Mouse (Mus musculus) midbrain, embryonic 15.5 days (tissue): Measurements from ENCODE around the gene Cdca5. TPM values are rescaled to one million over a fixed set of nuclear protein-coding genes. Genes with fewer than 3 reads are reported as not detected.

Experiments used
- ATAC-seq: fragments of 200-750 bp; cut with Nextera tagmentation; replicated peaks from 2 replicates; pipeline ENCODE4 v1.8.0; 2017; ENCODE audit warnings: moderate TSS enrichment
- H3K27ac ChIP-seq: fragments of 300-500 bp; sonication (generic); 2 replicates; pipeline ENCODE4 v1.5.1; 2015; ENCODE audit warnings: mild to moderate bottlenecking, inconsistent platforms
- H3K27me3 ChIP-seq: fragments of 300-500 bp; sonication (generic); replicated peaks from 2 replicates; pipeline ENCODE4 v1.6.1; 2015; ENCODE audit warnings: inconsistent platforms
- H3K36me3 ChIP-seq: fragments of 300-500 bp; sonication (generic); replicated peaks from 2 replicates; pipeline ENCODE4 v1.6.1; 2015; ENCODE audit warnings: inconsistent platforms
- H3K4me1 ChIP-seq: fragments of 300-500 bp; sonication (generic); 2 replicates; pipeline ENCODE4 v1.6.1; 2015; ENCODE audit warnings: inconsistent platforms
- H3K4me2 ChIP-seq: fragments of 300-500 bp; sonication (generic); 2 replicates; pipeline ENCODE4 v1.6.1; 2015; ENCODE audit warnings: inconsistent platforms, mild to moderate bottlenecking, moderate library complexity
- H3K4me3 ChIP-seq: fragments of 300-500 bp; sonication (generic); 2 replicates; pipeline ENCODE4 v1.5.1; 2015; ENCODE audit warnings: mild to moderate bottlenecking, inconsistent platforms
- H3K9ac ChIP-seq: fragments of 300-500 bp; sonication (generic); 2 replicates; pipeline ENCODE4 v1.6.1; 2015; ENCODE audit warnings: mild to moderate bottlenecking, inconsistent platforms
- H3K9me3 ChIP-seq: fragments of 300-500 bp; sonication (generic); 2 replicates; pipeline ENCODE4 v1.6.1; 2016; ENCODE audit warnings: inconsistent platforms
- WGBS: fragments of 180-500 bp; shearing (Covaris S2); methylation state at CpG from one replicate; pipeline ENCODE4 v1.1.7; 2015; ENCODE audit warnings: mixed read lengths; 5-methylcytosine and 5-hydroxymethylcytosine counted together
- microRNA-seq: library from miRNA; unstranded; fragments of <30 nt; microRNA quantifications from one replicate; pipeline ENCODE4, GENCODE M21; 2016
- polyA plus RNA-seq: library from polyadenylated mRNA; unstranded; fragments of >200 nt; fragmentation: Nextera tagmentation; extraction: Ambion mirVana; gene quantifications from 2 replicates; pipeline ENCODE4 v1.2.1, GENCODE M21; 2015

Cdca5 gene
- polyA plus RNA-seq, 1 experiment from 2014 or later, result 5.1 TPM

DNA sequence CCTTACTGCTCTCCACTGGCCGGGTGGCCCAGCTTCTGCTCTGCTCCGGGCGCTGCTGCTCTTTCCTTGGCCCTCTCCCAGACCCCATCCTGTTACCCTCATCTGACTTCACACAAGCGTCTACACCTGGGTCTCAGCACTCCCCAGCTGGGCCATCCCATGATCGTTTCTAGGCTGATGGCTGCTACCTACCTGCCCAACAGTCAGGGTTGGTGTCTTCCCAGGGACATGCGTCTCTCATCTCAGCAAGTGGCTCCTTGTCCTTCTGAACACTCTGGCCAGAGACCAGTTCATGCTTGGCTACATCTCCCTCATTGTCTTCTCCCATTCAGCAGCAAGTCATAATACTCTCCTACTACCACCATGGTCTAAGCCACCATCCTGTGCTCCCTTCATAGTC lies 54.9 kb downstream of the Cdca5 start:
- H3K27ac ChIP-seq, result peak overlapping the region; percentile 99
- H3K4me3 ChIP-seq, result peak overlapping the region; percentile 68
- no peaks in the 10 kb centered on the region for H3K9me3 ChIP-seq
- WGBS, result 96% methylated on average over 6 of the region's 6 CpGs
- H3K9ac ChIP-seq, result peak overlapping the region; percentile 85
- peaks cover 12% of the 10 kb centered on the region; the same call in 1 of the 2 replicates for H3K36me3 ChIP-seq
- no peak for ATAC-seq
- no peaks in the 10 kb centered on the region for H3K27me3 ChIP-seq
- peak overlapping the region; percentile 80 for H3K4me2 ChIP-seq
- peaks cover 14% of the 10 kb centered on the region for H3K4me1 ChIP-seq

DNA sequence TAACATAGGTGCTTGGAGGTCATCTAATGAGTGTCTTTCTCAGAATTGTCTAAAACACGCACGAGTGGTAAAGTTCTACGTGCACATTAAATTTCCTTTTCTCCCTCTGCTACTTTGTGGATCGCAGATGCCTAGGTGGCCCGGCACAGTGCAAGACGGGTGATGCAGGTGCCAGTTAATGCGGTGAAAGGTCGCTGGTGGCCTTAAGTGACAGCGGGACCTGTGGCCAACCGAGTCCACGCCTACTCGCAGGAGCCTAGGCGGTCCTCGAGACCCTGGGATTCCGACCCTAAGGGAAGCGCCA lies 55.5 kb downstream of the Cdca5 start:
- no peak for ATAC-seq
- peaks cover 12% of the 10 kb centered on the region; the same call in 1 of the 2 replicates for H3K36me3 ChIP-seq
- peak overlapping the region; percentile 68 for H3K4me3 ChIP-seq
- H3K27ac ChIP-seq, result peak overlapping the region; percentile 99
- 7% methylated on average over 16 of the region's 16 CpGs for WGBS
- H3K27me3 ChIP-seq, result no peaks in the 10 kb centered on the region
- no peaks in the 10 kb centered on the region for H3K9me3 ChIP-seq
- H3K4me2 ChIP-seq, result peak overlapping the region; percentile 80
- peak overlapping the region; percentile 85 for H3K9ac ChIP-seq
- H3K4me1 ChIP-seq, result peaks cover 14% of the 10 kb centered on the region

DNA sequence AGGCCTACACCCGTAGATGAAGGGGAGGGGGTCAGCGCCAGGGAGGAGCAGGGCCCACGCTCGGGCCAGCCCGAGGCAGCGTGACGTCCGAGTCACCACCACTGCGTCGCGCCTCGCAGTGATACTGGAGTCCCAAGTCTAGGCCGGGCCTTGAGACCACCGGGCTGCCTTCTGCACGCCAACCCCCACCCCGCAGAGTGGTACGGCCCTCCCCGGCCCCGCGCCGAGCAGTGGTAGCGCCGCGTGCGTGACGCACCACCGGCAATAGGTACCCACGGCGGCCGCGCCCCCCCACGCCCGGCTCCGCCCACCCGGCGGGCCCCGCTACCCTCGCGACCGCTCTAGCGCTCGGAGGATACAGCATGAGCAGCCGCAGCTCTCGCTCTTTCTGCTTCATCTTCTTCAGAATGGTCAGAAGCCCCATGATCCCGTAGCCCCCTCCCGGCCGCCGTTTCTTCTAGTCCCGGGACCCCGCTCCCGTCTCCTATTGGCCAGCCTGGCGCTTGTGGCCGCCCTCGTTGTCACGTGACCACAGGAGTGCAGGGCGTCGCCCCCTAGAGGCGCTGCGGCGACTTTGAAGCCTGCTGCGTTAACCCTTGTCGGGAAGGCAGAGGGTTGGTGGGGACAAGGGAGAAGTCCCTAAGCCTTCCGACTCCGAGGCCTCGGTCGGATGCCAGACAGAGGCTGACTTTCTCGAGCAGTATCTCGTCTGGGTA lies 56.1 kb downstream of the Cdca5 start, which contains the start of gene Batf2:
TSS of gene Batf2 (plus strand) at position 306 of the 716 bp plus-strand sequence.
- no peaks in the 10 kb centered on the region for H3K9me3 ChIP-seq
- peaks cover 7% of the 10 kb centered on the region; the same call in 1 of the 2 replicates for H3K36me3 ChIP-seq
- H3K4me3 ChIP-seq, result peak within 1 kb of the TSS; percentile 68
- H3K4me2 ChIP-seq, result peak within 1 kb of the TSS; percentile 80
- under 1% methylated on average over 68 of the region's 68 CpGs for WGBS
- H3K9ac ChIP-seq, result peak within 1 kb of the TSS; percentile 85
- peaks cover 14% of the 10 kb centered on the region for H3K4me1 ChIP-seq
- H3K27me3 ChIP-seq, result no peaks in the 10 kb centered on the region
- peak within 1 kb of the TSS; percentile 99 for H3K27ac ChIP-seq
- ATAC-seq, result peak; percentile 93

DNA sequence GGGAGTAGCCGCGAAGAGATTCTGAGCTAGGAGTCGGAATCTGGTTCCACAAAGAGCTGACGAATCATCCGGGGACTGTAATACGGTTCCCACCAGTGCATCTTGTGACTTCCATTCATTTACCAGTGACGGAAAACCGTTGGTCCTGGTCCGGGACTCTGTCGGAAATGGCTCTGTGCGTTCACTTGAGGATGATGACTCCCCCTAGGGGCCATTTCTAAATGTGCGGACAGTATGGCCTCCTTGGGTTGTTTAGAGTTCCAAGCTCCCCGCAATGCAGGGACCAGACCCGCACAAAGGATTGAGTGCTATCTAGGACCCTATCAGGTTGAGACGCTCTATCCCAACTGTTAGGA lies 56.6 kb downstream of the Cdca5 start, which contains the start of gene Arl2:
TSS of gene Arl2 (minus strand) at position 155 of the 356 bp plus-strand sequence.
- H3K9ac ChIP-seq, result peak within 1 kb of the TSS; percentile 85
- H3K36me3 ChIP-seq, result peaks cover 4% of the 10 kb centered on the region; the same call in 1 of the 2 replicates
- peaks cover 14% of the 10 kb centered on the region for H3K4me1 ChIP-seq
- peak within 1 kb of the TSS; percentile 99 for H3K27ac ChIP-seq
- peak; percentile 82 for ATAC-seq
- H3K4me3 ChIP-seq, result peak within 1 kb of the TSS; percentile 68
- no peaks in the 10 kb centered on the region for H3K27me3 ChIP-seq
- under 1% methylated on average over 15 of the region's 15 CpGs for WGBS
- H3K9me3 ChIP-seq, result no peaks in the 10 kb centered on the region
- H3K4me2 ChIP-seq, result peak within 1 kb of the TSS; percentile 80

Small RNAs within 50 kb of the gene (microRNA-seq; reads per million reads assigned to microRNA genes)
- 3.3 reads per million, percentile 16 among the genes with 10 or more reads in this experiment for gene Mir6988

Other genes starting within 250 kb of the Cdca5 start
- 16.1 and 19.2 TPM in 2 replicates for gene Frmd8, start 209.7 kb upstream of the Cdca5 start, polyA plus RNA-seq
- 2.0 and 2.9 TPM in 2 replicates for gene Slc25a45, start 207.2 kb upstream of the Cdca5 start, polyA plus RNA-seq
- 13.8 and 16.4 TPM in 2 replicates for gene Tigd3, start 190.8 kb upstream of the Cdca5 start, polyA plus RNA-seq
- gene Dpf2, start 172.0 kb upstream of the Cdca5 start, polyA plus RNA-seq, result 122 and 130 TPM in 2 replicates
- 16.3 and 16.7 TPM in 2 replicates for gene Cdc42ep2, start 160.2 kb upstream of the Cdca5 start, polyA plus RNA-seq
- 25.3 and 25.4 TPM in 2 replicates for gene Pola2, start 120.8 kb upstream of the Cdca5 start, polyA plus RNA-seq
- gene Slc22a20, start 98.8 kb upstream of the Cdca5 start, polyA plus RNA-seq, result not detected in 2 replicates
- 2.9 and 3.3 TPM in 2 replicates for gene Capn1, start 69.1 kb upstream of the Cdca5 start, polyA plus RNA-seq
- 36.8 and 39.3 TPM in 2 replicates for gene Syvn1, start 38.4 kb upstream of the Cdca5 start, polyA plus RNA-seq
- 62.5 and 65.1 TPM in 2 replicates for gene Mrpl49, start 27.2 kb upstream of the Cdca5 start, polyA plus RNA-seq
- gene Fau, start 27.1 kb upstream of the Cdca5 start, polyA plus RNA-seq, result 459 and 483 TPM in 2 replicates
- gene Znhit2, start 23.8 kb upstream of the Cdca5 start, polyA plus RNA-seq, result 30.8 and 34.7 TPM in 2 replicates
- gene Tm7sf2, start 16.6 kb upstream of the Cdca5 start, polyA plus RNA-seq, result 51.3 and 53.8 TPM in 2 replicates
- gene Vps51, start 7.8 kb upstream of the Cdca5 start, polyA plus RNA-seq, result 100.0 and 102 TPM in 2 replicates
- gene Tmem262, start 5.0 kb upstream of the Cdca5 start, polyA plus RNA-seq, result not detected in 2 replicates
- 1.3 and 1.5 TPM in 2 replicates for gene Gm28374, start 2.7 kb upstream of the Cdca5 start, polyA plus RNA-seq
- gene Zfpl1, start within 50 bp of the Cdca5 start, polyA plus RNA-seq, result 86.8 and 87.6 TPM in 2 replicates
- gene AC131692.1, start 9.4 kb downstream of the Cdca5 start, polyA plus RNA-seq, result not detected in 2 replicates
- gene Naaladl1, start 20.8 kb downstream of the Cdca5 start, polyA plus RNA-seq, result 0.41 and 0.53 TPM in 2 replicates
- gene Sac3d1, start 33.7 kb downstream of the Cdca5 start, polyA plus RNA-seq, result 48.3 and 51.2 TPM in 2 replicates
- gene Snx15, start 43.3 kb downstream of the Cdca5 start, polyA plus RNA-seq, result 59.1 and 65.6 TPM in 2 replicates
- 0.20 TPM in 1 of 2 replicates, not detected in the other for gene Batf2, start 56.0 kb downstream of the Cdca5 start, polyA plus RNA-seq
- gene Arl2, start 56.6 kb downstream of the Cdca5 start, polyA plus RNA-seq, result 146 and 150 TPM in 2 replicates
- not detected in 2 replicates for gene Majin, start 99.4 kb downstream of the Cdca5 start, polyA plus RNA-seq
- not detected in 2 replicates for gene Gpha2, start 141.4 kb downstream of the Cdca5 start, polyA plus RNA-seq
- gene Ppp2r5b, start 150.9 kb downstream of the Cdca5 start, polyA plus RNA-seq, result 141 and 149 TPM in 2 replicates
- 16.1 and 16.4 TPM in 2 replicates for gene Atg2a, start 156.7 kb downstream of the Cdca5 start, polyA plus RNA-seq
- 107 and 111 TPM in 2 replicates for gene Ehd1, start 191.7 kb downstream of the Cdca5 start, polyA plus RNA-seq
- 0.40 and 0.47 TPM in 2 replicates for gene Cdc42bpg, start 221.5 kb downstream of the Cdca5 start, polyA plus RNA-seq
- gene Men1, start 250.0 kb downstream of the Cdca5 start, polyA plus RNA-seq, result 79.8 and 85.6 TPM in 2 replicates